Mouse (Mus musculus): Measurements from ENCODE around the gene Scamp4. TPM values are rescaled to one million over a fixed set of nuclear protein-coding genes. Genes with fewer than 3 reads are reported as not detected.
"Not testable (repeated sequence)": the region's sequence is repeated elsewhere in the genome, so short reads cannot be mapped to it uniquely, and the experiment has no call there.

The Scamp4 gene
- total RNA-seq, 2 experiments from 2014 or later = 30.9 to 34.5 TPM

DNA sequence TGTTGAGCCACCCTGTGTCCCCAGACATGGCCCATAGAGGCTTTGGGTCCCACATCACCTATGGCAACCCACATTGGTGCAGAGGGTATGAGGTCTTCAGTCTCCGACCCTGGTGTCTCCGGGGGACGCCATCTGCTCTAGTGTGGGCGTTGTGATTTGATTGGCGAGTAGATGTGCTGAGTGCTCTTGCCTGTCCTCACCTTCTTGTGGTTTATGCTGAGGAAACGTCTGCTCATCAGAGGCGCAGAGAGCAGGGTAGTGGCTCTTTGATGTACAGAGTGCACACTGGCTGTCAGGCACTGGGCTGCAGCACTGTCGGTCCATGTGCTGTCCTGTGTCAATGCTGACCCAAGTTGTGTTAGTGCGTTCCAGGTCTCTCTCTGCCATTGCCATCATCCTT is 26.3 kb downstream of the Scamp4 start:
- no peak for DNase-seq
- intact Hi-C loops (cut with DNase I) = no loop called here

DNA sequence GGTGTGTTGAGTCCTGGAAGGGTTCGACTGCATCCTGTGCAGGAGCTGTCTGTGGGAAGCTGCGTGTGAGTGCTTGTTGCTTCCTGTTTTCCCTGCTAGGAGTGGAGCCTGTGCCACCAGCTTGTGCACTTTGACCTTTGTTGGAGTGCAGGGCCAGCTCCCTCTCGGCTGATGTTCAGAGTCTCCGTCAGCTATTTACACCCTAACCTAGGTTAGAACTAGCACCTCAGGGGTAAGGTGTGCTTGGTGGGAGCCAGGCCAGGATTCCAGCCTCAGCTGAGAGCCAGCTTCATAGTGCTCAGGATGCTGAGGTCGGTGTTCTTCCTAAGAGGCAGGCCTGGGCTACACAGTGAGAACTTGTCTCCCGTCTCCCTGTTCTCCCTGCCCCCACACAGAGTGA is 32.7 kb downstream of the Scamp4 start:
- DNase-seq = no peak
- intact Hi-C loops (cut with DNase I) = no loop called here

- DNase-seq = no peak
- intact Hi-C loops (cut with DNase I) = no loop called here
These were observed 44.3 kb downstream of the Scamp4 start for GRCm38 (mm10) chr10:80646936-80647335.

- DNase-seq; intact Hi-C loops (cut with DNase I): not testable (repeated sequence)
These were observed 47.2 kb downstream of the Scamp4 start for GRCm38 (mm10) chr10:80649910-80650309.

DNA sequence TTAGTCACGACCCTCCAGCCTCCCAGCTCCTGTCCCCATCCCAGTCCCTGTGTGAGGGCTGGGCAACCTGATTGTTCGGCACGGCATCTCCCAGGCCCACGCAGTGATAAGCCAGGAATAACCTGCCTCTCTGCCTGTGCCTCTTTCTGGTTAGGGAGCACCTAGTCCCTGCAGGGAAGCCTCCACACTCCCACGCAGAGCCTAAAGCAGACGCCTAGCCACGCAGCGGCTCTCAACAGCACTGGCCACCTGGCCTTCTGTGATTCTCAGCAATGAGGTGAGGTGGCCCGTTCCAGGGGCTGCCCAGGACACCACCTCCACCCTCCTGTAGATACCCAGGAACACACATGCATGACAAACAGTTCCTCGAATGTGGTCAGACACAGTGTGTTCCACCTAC is 47.7 kb downstream of the Scamp4 start:
- no peak for DNase-seq
- intact Hi-C loops (cut with DNase I) = no loop called here

DNA sequence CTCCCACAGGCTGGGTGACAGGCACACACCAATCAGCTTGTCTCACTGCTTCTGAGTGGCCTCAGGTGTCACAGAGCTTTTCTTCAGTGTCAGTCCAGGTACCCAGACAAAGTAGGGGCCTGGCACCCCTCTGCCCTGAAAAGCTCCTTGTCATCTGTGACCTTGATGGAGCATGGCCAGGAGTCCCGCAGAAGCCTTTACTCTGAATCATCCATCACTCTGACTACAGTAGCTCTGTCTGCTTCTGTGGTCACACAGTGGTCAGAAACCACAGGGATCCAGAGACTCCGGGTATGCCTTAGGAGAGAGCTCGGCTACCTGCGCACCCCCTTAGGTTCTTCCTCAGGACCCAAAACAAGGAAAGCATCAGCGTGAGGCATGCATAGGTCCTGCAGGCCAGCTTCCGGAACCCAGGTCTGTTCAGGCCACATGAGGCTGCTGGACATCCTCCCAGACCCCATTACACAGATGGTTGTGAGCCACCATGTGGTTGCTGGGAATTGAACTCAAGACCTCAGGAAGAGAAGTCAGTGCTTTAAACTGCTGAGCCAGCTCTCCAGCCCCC is 50.6 kb downstream of the Scamp4 start:
- intact Hi-C loops (cut with DNase I) = no loop called here
- DNase-seq = no peak

GRCm38 (mm10) chr10:80654866-80655265 is 52.2 kb downstream of the Scamp4 start:
- no peak for DNase-seq
- intact Hi-C loops (cut with DNase I) = no loop called here

DNA sequence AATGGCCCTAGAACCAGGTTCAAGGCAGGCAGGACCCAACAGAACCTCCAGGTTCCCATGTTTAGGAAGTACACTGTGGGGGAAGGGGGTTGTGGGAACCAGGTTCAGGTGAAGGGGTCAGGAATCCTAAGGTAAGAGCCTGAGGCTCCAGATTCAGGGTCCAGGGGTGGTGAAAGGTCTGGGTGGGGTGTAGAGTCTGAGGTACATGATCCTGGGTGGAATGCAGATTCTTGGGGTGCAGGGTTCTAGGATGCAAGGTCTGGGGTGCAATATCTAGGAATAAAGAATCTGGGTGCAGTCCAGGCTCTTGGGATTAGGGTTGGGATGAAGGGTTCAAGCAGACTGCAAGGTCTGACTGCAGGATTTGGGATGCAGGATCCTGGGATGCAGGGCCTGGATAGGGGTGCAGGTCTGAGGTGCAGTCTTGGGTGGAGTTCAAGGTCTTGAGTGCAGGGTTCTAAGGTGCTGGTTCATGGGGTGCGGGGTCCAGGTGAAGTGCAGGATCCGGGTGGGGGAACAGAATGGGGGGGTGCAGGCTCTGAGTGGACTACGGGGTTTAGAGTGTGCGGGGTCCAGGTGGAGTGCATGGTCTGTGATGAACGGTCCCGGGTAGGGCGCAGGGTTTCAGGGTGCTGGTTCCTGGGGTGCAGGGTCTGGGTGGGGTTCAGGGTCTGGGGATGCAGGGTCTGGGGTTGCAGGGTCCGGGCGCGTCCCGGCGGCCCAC is 52.9 kb downstream of the Scamp4 start:
- intact Hi-C loops (cut with DNase I) = no loop called here
- no peak for DNase-seq

GRCm38 (mm10) chr10:80656130-80656862 is 53.6 kb downstream of the Scamp4 start:
- intact Hi-C loops (cut with DNase I) = no loop called here
- DNase-seq = peak; percentile 99

- no peak for DNase-seq
- intact Hi-C loops (cut with DNase I) = no loop called here
These were observed 54.4 kb downstream of the Scamp4 start, which contains the start of gene Btbd2 for GRCm38 (mm10) chr10:80656863-80657623. Gene Btbd2 (minus strand): TSS chr10:80657071.

- DNase-seq = no peak
- intact Hi-C loops (cut with DNase I) = no loop called here
These were observed 55.6 kb downstream of the Scamp4 start for GRCm38 (mm10) chr10:80658194-80658840.

- DNase-seq = no peak
- intact Hi-C loops (cut with DNase I) = no loop called here
These were observed 56.1 kb downstream of the Scamp4 start for GRCm38 (mm10) chr10:80658841-80659202.

DNA sequence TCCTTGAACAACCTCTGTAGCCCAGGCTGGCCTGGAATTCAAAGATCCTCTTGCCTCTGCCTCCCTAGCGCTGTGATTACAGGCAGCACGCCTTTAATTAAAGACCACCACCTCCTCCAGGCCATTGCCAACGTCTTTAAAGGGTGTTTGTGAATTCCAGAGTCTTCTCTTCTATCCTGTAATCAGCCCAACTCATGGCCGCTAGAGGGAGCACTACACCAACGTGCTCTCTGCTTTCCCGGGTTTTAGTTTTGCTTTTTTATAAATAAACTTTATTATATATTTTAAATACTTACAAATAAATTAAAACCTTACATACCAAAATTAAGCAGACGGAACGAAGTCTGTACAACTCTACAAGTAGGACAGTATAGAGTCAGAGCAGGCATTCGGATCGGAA is 56.5 kb downstream of the Scamp4 start:
- intact Hi-C loops (cut with DNase I) = no loop called here
- DNase-seq = peak; percentile 76

- intact Hi-C loops (cut with DNase I) = no loop called here
These were observed 58.5 kb downstream of the Scamp4 start for GRCm38 (mm10) chr10:80661149-80661548.

GRCm38 (mm10) chr10:80663485-80664196 is 61.0 kb downstream of the Scamp4 start:
- DNase-seq = no peak
- intact Hi-C loops (cut with DNase I) = no loop called here

More at GRCm38 (mm10) chr10:80661149-80661548, 58.5 kb downstream of the Scamp4 start:
- peak; percentile 56 for DNase-seq

GRCm38 (mm10) chr10:80664197-80665015 is 61.7 kb downstream of the Scamp4 start:
- intact Hi-C loops (cut with DNase I) = no loop called here
- DNase-seq = peak; percentile 53

GRCm38 (mm10) chr10:80665016-80665380 is 62.3 kb downstream of the Scamp4 start:
- DNase-seq = no peak
- intact Hi-C loops (cut with DNase I) = no loop called here

Measured in left cerebral cortex, postnatal 4 days (tissue).